Mouse (Mus musculus): ENCODE results near the gene Lama5. TPM values are rescaled to one million over a fixed set of nuclear protein-coding genes. Genes with fewer than 3 reads are reported as not detected.

Lama5 gene
- total RNA-seq, 2 experiments from 2014 or later: 6.5 to 11.0 TPM

GRCm38 (mm10) chr2:180254436-180255209, 29.0 kb upstream of the Lama5 start:
- no peak for DNase-seq

- DNase-seq: no peak
These were observed 26.2 kb upstream of the Lama5 start for GRCm38 (mm10) chr2:180251838-180252237.

DNA sequence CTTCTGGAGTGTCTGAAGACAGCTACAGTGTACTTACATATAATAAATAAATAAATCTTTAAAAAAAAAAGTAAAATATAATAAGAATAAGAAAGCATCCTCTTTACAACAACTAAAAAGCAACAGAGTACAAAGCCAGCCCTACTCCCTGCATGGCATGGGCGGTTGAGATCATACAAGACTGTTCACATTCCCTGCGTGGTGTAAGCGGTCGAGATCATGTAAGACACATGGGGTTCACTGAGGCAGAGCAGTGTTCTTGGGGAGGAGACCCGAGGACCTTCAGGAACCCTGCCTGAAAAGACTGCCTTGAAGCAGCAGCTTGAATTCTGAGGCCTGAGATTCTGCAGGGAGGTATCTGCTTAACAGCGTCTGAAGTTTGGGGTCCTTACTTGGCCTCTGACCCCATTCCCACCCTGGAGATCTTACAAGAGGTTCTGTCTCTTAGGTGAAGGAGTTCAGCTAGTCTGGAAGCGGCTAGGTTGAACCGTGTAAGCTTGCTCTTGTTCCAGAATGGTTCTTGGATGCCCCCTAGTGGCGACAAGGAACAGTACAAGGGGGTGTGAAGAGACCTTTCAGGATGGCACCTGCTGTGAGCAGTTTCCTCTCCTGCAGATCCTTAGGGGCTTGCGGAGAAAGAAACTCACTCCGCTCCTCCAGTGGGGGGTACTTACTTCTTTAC, 25.4 kb upstream of the Lama5 start:
- peak; percentile 73 to 75 for DNase-seq

GRCm38 (mm10) chr2:180248947-180249660, 23.4 kb upstream of the Lama5 start:
- no peak for DNase-seq

DNA sequence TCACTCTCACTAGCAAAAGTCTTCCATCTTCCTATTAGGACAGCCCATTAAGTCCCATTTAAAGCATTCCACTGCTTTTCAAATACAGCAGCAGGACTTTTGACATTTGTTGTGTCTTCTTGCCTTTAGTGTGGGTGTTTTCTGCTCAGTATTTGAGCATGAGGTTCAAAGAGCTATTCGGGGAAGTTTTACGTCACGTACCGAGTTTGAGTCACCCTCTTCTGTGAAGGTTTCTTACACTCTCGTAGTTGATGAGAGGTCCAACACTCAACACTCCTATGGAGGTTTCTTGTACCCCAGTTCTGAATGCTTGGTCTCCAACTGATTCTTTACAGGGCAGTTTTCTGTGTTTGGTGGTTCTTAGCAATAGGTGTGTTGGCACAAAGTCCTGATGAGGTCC, 22.3 kb upstream of the Lama5 start:
- DNase-seq: no peak

GRCm38 (mm10) chr2:180243108-180243507, 17.4 kb upstream of the Lama5 start:
- DNase-seq: no peak

DNA sequence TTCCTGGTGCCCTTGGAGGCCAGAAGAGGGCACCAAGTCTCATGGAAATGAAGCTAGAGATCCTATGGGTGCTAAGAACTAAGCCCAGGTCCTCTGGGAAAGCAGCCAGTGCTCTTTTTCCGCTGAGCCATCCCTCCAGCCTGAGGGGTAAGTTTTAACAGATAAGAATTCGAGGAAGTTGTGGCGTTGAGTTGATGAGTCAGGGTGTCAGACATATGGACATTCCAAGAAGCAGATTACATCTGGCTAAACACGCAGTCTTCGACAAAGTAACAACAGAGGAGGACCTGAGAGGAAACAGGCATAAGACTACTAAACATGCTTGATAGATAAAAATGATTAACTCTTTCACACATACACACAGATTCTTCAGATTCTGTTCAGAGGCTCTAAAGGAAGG, 12.9 kb upstream of the Lama5 start:
- DNase-seq: no peak

DNA sequence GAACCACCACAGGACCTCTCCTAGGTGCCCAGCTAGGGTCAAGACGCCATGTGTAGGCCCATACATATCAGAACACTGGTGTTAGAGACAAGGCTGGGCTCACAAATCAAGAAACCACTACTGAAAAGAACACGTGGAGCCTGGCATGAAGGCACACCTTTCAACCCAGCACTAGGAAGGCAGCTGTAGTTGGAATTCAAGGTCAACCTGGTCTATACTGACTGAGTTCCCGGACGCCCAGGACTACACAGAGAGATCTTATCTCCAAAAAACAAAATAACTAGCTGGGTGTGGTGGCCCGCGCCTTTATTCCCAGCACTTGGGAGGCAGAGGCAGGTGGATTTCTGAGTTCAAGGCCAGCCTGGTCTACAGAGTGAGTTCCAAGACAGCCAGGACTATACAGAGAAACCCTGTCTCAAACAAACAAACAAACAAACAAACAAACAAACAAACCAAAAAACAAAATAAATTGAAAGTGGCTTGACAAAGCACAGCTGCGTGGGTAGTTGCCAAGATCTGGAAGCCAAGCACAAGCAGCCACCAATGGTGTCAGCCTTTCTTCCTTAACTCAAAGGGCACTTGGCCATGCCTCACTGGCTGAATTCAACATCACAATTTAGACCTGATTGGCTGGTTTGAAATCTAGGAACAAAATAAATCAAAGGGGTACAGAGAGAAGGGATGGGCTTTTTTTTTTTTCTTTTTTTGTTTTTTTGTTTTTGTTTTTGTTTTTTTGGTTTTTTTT, 12.1 kb upstream of the Lama5 start:
- DNase-seq: no peak

GRCm38 (mm10) chr2:180236930-180237329, 11.3 kb upstream of the Lama5 start:
- DNase-seq: no peak

- DNase-seq: no peak
These were observed 10.8 kb upstream of the Lama5 start for GRCm38 (mm10) chr2:180236500-180236899.

DNA sequence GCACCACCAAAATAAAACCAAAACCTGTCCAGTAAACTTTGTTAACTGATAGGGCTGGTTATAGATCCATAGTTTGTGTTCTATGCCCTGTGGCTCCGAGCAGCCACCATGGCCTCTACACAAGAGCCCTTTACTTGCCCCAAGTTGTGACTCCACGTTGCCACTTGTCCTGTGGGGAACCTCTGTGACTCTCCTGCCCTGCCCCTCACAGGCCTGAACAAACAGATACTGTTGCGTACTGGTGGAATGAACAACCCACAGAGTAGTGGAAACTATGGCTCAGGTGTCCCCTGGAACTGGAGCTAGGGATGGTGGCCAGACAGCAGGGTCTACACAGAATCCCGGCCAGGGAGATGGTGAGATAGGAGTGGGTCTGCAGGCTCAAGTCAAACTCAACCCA, 10.1 kb upstream of the Lama5 start:
- no peak for DNase-seq

DNA sequence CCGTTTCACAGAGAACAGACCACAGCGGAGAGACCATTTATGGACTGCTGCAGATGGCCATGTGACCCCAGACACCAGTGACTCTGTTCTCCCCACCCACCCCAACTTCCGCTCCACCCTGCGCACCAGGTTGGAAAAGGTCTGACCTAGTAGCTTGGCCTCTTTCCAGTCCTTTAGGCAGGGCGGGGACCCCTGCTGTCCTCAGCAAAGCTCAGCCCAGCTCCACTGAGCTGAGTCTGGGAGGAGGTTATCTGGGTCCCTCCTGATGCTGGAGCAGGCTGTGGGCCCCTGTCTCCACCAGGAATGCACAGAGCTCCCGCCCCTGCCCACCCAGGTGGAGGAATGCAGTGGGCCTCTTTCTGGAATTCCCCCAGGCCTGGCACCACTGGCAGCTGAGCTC, 9.3 kb upstream of the Lama5 start:
- no peak for DNase-seq

DNA sequence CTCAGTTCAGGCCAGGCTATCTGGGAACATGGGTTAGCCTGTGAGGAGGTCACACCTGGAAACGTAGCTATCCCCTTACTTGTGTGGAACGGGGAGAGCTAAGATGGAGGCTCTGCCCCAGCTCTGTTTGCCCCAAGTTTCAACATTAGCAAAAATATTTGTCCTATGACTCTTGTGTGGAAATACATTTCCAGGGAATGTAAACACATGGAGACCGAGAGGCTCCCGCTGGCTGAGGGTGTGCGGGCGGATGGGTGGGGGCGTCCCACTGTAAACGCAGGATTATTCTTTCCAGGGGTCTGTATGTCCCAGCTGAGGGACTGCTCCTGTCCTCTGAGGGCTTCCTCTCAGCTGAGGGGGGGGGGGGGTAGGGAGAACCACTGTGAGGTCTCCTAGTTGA, 8.7 kb upstream of the Lama5 start:
- no peak for DNase-seq

DNA sequence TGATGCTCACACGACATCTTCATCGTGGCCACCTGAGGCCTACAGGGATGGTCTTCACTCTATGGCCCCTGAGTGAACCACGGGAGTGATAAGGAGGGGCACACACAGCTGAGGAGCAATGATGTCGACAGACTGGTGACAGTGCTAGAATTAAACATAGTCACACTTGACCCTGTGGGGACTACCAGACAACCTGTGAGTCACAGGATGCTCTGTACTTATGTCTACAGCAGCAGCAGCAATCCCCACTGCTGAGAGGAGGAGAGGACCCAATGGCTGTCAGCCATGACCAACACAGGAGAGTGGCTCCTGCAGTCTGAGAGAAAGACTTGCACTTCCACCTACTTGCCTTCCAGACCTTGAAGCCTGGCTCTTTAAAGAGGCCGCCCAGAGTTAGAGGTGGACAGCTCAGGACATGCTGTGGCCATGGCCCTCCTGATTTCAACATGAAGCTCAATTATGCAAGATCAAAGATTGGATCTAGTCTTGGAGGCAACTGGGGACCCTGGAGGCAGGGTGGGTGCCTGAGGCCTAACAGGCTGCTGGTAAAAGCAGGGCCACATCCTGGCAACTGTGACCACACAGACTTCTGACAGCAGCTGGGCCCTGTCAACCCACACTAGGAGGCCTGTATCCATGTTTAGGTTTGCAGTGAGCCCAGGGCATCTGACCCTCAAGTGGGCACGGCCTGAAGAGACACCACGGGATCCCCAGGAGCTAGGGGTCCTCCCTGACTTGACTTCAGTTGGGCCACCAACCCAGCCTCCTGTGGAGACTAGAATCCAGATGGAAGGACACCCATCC, 7.6 kb upstream of the Lama5 start:
- no peak for DNase-seq

DNA sequence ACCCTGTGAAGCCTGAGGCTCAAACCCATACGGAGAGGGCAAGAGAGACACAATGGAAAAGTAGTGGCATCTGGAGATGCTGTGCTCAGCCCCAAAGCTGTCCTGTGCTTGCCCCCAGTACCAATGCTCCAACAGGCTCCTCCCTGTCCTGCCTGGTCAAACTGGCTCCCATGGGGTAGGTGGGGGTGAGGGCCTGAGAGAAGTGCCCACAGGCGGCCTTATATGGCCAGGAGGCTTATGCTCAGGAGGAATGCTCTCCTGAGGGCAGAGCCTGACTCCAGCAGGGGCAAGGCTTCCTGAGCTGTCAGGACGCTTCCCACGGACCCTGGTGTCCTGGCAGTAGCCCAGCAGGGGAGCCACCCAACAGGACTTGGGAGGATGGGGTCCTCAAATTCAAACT, 4.8 kb upstream of the Lama5 start:
- no peak for DNase-seq

GRCm38 (mm10) chr2:180229129-180229528, 3.5 kb upstream of the Lama5 start:
- no peak for DNase-seq

DNA sequence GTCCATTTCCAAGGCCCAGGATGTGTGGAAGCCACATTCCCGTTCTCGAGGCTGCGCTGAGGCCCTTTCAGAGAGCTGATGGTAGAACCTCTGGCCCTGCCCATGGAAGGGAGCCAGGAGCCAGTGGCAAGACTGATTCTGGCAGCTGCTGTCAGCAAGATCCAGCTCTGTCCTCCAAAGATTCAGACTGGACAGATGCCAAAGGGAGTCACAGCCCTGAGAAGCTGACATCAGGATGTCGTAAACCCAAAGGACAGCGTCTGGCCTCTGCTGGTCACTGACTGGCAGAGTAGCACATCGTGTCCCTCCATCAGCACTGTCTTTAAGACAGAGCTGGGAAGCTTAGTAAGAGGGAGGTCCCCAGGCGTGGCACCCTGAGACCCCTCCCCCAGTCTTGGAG, 2.9 kb upstream of the Lama5 start:
- DNase-seq: no peak

DNA sequence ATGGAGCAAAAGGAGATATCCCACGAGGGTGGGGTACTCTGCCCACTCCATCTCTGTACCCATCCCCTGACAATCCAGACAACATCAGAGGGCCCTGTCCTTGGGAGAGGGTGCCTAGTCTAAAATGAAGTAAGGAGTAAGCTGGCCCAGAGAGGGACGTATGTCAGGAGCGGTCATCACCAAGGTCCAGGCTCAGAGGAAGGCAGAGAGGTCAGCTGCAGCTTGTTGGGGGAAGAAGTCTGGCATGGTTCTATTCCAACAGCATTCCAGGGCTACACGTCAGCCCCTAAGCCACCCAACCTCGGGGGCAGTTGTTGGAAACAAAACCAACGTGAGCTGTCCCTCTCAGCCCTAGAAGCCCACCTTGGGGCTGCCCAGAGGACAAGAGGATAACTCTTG, 2.4 kb upstream of the Lama5 start:
- DNase-seq: no peak

DNA sequence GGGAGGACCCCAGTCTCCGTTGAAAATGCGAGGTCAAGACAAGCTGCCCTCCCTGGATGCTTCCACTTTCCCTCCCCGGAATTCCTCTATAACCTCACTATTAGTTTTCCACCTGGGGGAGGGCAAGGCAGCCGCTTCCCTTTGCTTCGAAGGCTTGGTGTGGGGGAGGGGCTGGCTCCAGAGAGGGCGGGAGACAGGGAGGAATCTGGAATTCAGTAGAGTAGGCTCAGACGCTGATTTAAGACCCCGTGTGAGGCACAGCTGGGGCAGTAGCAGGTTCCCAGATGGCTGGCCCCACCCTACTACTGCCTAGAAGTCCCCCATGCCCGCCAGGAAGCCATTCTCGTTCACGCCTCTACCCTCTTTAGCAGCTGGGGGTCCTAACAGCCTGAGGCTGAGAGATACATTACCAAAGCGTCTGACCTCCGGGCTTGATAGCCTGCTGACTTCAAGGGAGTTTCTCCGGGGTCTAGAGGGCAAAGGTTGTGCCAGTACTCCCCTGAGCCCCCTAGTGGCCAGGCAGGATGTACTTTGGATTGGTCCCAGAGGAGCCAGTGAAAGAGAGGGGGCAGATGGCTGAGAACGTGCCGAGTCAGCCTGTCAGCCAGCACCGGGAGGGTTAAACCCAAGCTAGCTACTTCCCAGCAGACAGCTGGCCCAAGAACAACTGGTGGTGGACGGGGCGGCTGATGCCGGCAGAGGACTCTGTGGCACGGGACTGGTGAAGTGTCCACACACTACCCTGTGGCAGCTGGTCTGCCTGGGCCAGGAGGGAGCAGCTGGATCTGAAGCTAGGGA, 1.8 kb upstream of the Lama5 start:
- no peak for DNase-seq

- no peak for DNase-seq
These were observed 456 bp downstream of the Lama5 start for GRCm38 (mm10) chr2:180225044-180225761.

Measured in layer of hippocampus, postnatal 36 days (tissue).